Mouse (Mus musculus): Measurements from ENCODE around the gene Agbl4. TPM values are rescaled to one million over a fixed set of nuclear protein-coding genes. Genes with fewer than 3 reads are reported as not detected.

Gene Agbl4
- total and polyA plus RNA-seq, 3 experiments, result not detected

DNA sequence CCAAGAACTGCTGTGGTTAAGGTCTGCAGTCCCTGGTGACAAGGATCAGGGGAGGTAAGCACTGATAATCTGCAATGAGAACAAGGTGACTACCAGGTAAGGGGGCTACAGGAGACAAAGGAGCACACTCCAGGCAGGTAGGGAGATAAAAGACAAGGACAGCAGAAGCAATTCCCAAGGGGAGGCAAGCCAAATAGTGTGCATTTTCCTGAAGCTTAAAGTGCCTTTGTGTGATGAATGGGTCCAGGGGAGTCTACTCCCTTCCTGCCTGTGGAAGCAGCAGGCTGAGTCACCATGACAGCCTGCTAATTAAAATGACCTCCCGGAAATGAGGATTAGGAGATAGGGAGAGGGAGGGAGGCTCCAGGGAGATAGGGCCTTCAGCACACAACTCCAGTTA lies 1266.3 kb downstream of the Agbl4 start:
- TF ChIP-seq MXI1 (IDR thresholded peaks at IDR 0.05; ENCODE audit: low read depth, low read length) (no peak), JUND (conservative IDR thresholded peaks at IDR 0.05; ENCODE audit: low read depth, low read length) (no peak), ZKSCAN1 (IDR thresholded peaks at IDR 0.05; ENCODE audit: borderline replicate concordance, low read depth, low read length) (no peak), HCFC1 (IDR thresholded peaks at IDR 0.05; ENCODE audit: low read depth, low read length) (no peak), E2F4 (IDR thresholded peaks at IDR 0.05; ENCODE audit: insufficient replicate concordance, low read depth, low read length) (no peak), MAX (IDR thresholded peaks at IDR 0.05; ENCODE audit: low read length) (no peak), TBP (conservative IDR thresholded peaks at IDR 0.05; ENCODE audit: low read depth, low read length) (no peak), CHD1 (IDR thresholded peaks at IDR 0.05; ENCODE audit: low read depth, low read length) (no peak), PAX5 (IDR thresholded peaks at IDR 0.05; ENCODE audit: low read length) (no peak), USF1 (IDR thresholded peaks at IDR 0.05; ENCODE audit: low read depth, low read length) (no peak)
- H3K4me3 ChIP-seq (replicated peaks in 1 of 3; ENCODE audit: low read depth in 2 of 3, low read length in 2 of 3, poor library complexity in 1 of 3), result no peak overlapping the region
- dilution Hi-C loops (cut with MboI; ENCODE audit: extremely low pct_ligation_motif_present, extremely low pct_unique_long_range_greater_than_20kb, low sequenced_read_pairs), result no loop called here

GRCm38 (mm10) chr4:111664146-111664545 lies 1266.7 kb downstream of the Agbl4 start:
- H3K4me1 ChIP-seq (ENCODE audit: control insufficient read depth in 1 of 2, insufficient read depth in 2 of 2), result 0 out of 4 replicates have a peak, but pooled peaks cover 0 to 4% of the 10 kb centered on the region in 2 experiments

More for the DNA sequence above, 1266.3 kb downstream of the Agbl4 start:
- no peak overlapping the region for H3K27ac ChIP-seq (ENCODE audit: insufficient read depth, low read depth)
- H3K9me3 ChIP-seq (replicated peaks; ENCODE audit: low read length), result no peaks in the 10 kb centered on the region
- peaks cover 4% of the 10 kb centered on the region for H3K27me3 ChIP-seq (replicated peaks)
- no peaks in the 10 kb centered on the region for H3K79me2 ChIP-seq (replicated peaks; ENCODE audit: control insufficient read depth, extremely low read depth, insufficient read depth, poor library complexity, severe bottlenecking)
- DNase-seq (ENCODE audit: extremely low read depth), result no peak
- H3K9ac ChIP-seq (ENCODE audit: insufficient read depth, low read depth), result no peak overlapping the region
- in situ Hi-C loops (cut with MboI; ENCODE audit: low pct_ligation_motif_present, low pct_unique_long_range_greater_than_20kb, low sequenced_read_pairs), result no loop called here
- 0 out of 4 replicates have a peak, but pooled peaks cover 0 to 4% of the 10 kb centered on the region in 2 experiments for H3K4me1 ChIP-seq (ENCODE audit: control insufficient read depth in 1 of 2, insufficient read depth in 2 of 2)
- H3K4me2 ChIP-seq (ENCODE audit: insufficient read depth, low read depth, poor library complexity, severe bottlenecking), result no peak overlapping the region
- H3K36me3 ChIP-seq (replicated peaks in 1 of 2; ENCODE audit: control insufficient read depth in 1 of 2, insufficient read depth in 1 of 2, low read length in 1 of 2), result no peaks in the 10 kb centered on the region

DNA sequence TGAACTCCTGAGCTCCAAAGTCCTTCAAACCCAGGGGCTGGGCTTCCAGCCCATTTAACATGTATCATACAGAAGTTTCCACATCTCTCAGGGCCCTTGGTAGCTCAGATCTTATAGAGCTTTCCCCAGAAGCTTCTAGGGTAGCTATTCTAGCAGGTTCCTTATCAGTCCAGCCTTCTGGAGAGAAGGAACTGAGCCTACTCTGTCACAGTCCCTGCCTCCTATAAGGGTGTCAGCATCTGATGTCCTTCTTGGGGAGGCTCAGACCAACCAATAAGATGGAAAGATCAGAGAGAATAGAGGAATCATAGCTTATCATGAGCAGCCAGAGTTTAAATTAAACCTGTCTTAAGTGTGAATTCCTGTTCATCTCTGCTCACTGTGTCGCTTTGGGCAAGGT lies 1269.3 kb downstream of the Agbl4 start:
- H3K4me1 ChIP-seq (ENCODE audit: control insufficient read depth in 1 of 2, insufficient read depth in 2 of 2), result no peaks in the 10 kb centered on the region
- in situ Hi-C loops (cut with MboI; ENCODE audit: low pct_ligation_motif_present, low pct_unique_long_range_greater_than_20kb, low sequenced_read_pairs) (no loop called here), dilution Hi-C loops (cut with MboI; ENCODE audit: extremely low pct_ligation_motif_present, extremely low pct_unique_long_range_greater_than_20kb, low sequenced_read_pairs) (no loop called here)
- H3K79me2 ChIP-seq (replicated peaks; ENCODE audit: control insufficient read depth, extremely low read depth, insufficient read depth, poor library complexity, severe bottlenecking), result no peaks in the 10 kb centered on the region
- no peak overlapping the region for H3K27ac ChIP-seq (ENCODE audit: insufficient read depth, low read depth)
- H3K9ac ChIP-seq (ENCODE audit: insufficient read depth, low read depth), result no peak overlapping the region
- DNase-seq (ENCODE audit: extremely low read depth), result no peak
- H3K4me3 ChIP-seq (replicated peaks in 1 of 3; ENCODE audit: low read depth in 2 of 3, low read length in 2 of 3, poor library complexity in 1 of 3), result no peak overlapping the region
- peaks cover 4% of the 10 kb centered on the region for H3K27me3 ChIP-seq (replicated peaks)
- no peaks in the 10 kb centered on the region for H3K36me3 ChIP-seq (replicated peaks in 1 of 2; ENCODE audit: control insufficient read depth in 1 of 2, insufficient read depth in 1 of 2, low read length in 1 of 2)
- TF ChIP-seq NELFE (IDR thresholded peaks at IDR 0.05; ENCODE audit: low read depth, low read length) (no peak), SIN3A (IDR thresholded peaks at IDR 0.05; ENCODE audit: low read length) (no peak), GABPA (IDR thresholded peaks at IDR 0.05; ENCODE audit: insufficient replicate concordance, low read depth, low read length) (no peak), ZC3H11A (IDR thresholded peaks at IDR 0.05; ENCODE audit: low read depth, low read length) (no peak), RAD21 (IDR thresholded peaks at IDR 0.05; ENCODE audit: low read depth, low read length) (no peak), IRF4 (IDR thresholded peaks at IDR 0.05; ENCODE audit: low read depth, low read length) (no peak), CTCF (conservative IDR thresholded peaks at IDR 0.05 in 1 of 2, IDR thresholded peaks at IDR 0.05 in 1 of 2; ENCODE audit: low read depth in 2 of 2, low read length in 2 of 2) (no peak), NRF1 (IDR thresholded peaks at IDR 0.05; ENCODE audit: low read depth, low read length) (no peak), TBP (conservative IDR thresholded peaks at IDR 0.05; ENCODE audit: low read depth, low read length) (no peak), USF2 (conservative IDR thresholded peaks at IDR 0.05; ENCODE audit: low read depth, low read length) (no peak), CHD1 (IDR thresholded peaks at IDR 0.05; ENCODE audit: low read depth, low read length) (no peak), MXI1 (IDR thresholded peaks at IDR 0.05; ENCODE audit: low read depth, low read length) (no peak)
- no peaks in the 10 kb centered on the region for H3K9me3 ChIP-seq (replicated peaks; ENCODE audit: low read length)
- no peak overlapping the region for H3K4me2 ChIP-seq (ENCODE audit: insufficient read depth, low read depth, poor library complexity, severe bottlenecking)

More at GRCm38 (mm10) chr4:111664146-111664545, 1266.7 kb downstream of the Agbl4 start:
- no peak for DNase-seq (ENCODE audit: extremely low read depth)
- Histone ChIP-seq H3K9ac (ENCODE audit: insufficient read depth, low read depth) (no peak overlapping the region), H3K36me3 (replicated peaks in 1 of 2; ENCODE audit: control insufficient read depth in 1 of 2, insufficient read depth in 1 of 2, low read length in 1 of 2) (no peaks in the 10 kb centered on the region), H3K9me3 (replicated peaks; ENCODE audit: low read length) (no peaks in the 10 kb centered on the region), H3K4me3 (replicated peaks in 1 of 3; ENCODE audit: low read depth in 2 of 3, low read length in 2 of 3, poor library complexity in 1 of 3) (no peak overlapping the region), H3K27me3 (replicated peaks) (peaks cover 4% of the 10 kb centered on the region), H3K79me2 (replicated peaks; ENCODE audit: control insufficient read depth, extremely low read depth, insufficient read depth, poor library complexity, severe bottlenecking) (no peaks in the 10 kb centered on the region), H3K4me2 (ENCODE audit: insufficient read depth, low read depth, poor library complexity, severe bottlenecking) (no peak overlapping the region), H3K27ac (ENCODE audit: insufficient read depth, low read depth) (no peak overlapping the region)
- TF ChIP-seq TBP (conservative IDR thresholded peaks at IDR 0.05; ENCODE audit: low read depth, low read length), result no peak
- no peak for TF ChIP-seq ZKSCAN1 (IDR thresholded peaks at IDR 0.05; ENCODE audit: borderline replicate concordance, low read depth, low read length)
- TF ChIP-seq CHD1 (IDR thresholded peaks at IDR 0.05; ENCODE audit: low read depth, low read length), result no peak
- in situ Hi-C loops (cut with MboI; ENCODE audit: low pct_ligation_motif_present, low pct_unique_long_range_greater_than_20kb, low sequenced_read_pairs) (no loop called here), dilution Hi-C loops (cut with MboI; ENCODE audit: extremely low pct_ligation_motif_present, extremely low pct_unique_long_range_greater_than_20kb, low sequenced_read_pairs) (no loop called here)
